Mouse (Mus musculus) forelimb bud, embryonic 11.5 days (tissue): ENCODE results near the gene Rnf212b.

Experiments
- DNase-seq: peaks from one replicate; pipeline ENCODE4 v3.0.0-alpha.2; 2012; ENCODE audit warnings: low read depth, low spot score

Gene Rnf212b

DNA sequence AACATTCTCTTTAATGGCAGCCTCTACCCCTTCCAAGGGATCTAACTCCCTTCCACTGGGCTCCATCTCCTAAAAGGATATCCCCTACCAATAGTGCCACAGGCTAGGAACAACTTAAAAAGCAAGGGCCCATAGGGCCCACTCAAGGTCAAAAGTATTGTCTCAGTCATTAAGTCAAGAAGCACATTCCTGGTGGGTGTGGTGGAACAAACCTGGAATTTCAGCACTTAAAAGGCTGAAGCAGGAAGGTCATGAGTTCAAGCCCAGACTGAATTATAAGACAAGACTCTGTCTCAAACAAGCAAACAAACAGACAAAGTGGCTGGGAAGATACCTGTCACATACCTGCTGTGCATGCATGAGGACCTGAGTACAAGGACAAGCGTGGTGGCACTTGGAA is 18.0 kb upstream of the Rnf212b start:
- DNase-seq, result no peak

DNA sequence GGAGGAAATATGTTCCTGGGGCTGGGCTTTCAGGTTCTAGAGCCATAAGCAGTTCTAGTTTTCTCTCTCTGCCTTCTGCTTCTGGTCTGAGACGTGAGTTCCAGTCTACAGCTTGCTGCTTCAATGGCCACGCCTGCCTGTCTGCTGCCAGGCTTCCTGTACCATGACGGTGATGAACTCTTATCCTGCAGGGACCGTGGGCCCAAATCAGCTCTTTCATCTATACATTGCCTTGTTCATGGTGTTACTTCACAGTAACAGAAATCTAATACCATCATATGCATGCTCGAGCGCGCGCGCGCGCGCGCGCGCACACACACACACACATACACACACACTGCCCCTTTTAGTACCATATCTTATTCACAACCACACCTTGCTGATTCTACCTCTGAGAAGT is 17.2 kb upstream of the Rnf212b start:
- DNase-seq, result no peak

DNA sequence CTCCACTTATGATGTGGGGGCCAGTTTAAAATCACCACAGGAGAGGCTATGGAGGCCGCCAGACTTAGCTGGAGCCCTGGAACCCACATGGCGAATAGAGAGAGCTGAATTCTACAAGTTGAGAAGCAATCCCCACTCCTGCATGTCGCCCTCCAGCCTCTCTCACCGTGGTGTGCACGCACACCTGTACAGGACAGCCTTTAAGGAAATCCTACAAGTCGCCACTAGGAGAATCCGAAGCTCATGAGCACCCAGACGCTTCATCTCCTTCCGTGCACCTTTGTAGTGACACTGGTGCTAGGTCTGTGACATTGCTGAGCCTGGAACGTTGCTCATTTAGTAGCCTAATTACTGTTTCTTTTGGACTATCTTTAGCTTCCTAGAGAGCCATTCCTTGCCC is 14.3 kb upstream of the Rnf212b start:
- no peak for DNase-seq

DNA sequence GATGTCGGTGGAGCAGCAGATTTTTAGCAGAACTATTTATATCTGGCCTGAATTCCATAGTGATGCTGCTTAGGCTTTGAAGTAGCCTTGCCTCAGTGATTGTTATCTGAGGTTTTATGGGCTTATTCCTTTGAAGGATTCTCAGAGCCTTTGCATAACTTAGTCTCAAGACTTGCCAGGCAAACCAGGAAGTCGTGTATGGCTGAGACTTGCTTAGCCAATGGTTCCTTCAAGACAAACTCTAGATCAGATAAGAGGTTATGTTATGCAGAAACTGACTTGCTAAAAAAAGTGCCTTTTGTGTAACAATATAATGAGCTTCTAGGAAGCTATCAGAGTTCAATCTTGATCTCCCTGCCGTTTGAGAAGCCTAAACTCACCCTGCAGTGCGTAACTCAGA is 11.5 kb upstream of the Rnf212b start:
- DNase-seq, result no peak

DNA sequence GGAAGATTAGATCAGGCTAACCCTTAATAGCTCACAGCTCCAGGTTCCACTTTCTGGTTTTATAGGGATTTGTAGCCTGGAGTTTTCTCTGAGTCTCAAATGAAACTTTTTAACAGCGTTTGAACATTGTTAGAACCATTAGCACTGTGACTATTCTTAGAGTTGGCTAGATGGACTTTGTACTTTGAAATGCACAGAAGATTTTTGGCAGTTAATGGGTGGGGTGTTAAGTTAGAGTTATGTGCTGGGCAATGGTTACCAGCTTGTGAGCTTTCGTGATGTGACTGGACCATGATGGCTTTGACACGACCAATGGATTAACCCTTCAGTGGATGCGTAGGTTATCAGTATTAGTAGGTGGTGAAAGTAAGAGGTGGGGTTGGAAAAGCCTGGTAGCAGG is 7.8 kb upstream of the Rnf212b start:
- no peak for DNase-seq

DNA sequence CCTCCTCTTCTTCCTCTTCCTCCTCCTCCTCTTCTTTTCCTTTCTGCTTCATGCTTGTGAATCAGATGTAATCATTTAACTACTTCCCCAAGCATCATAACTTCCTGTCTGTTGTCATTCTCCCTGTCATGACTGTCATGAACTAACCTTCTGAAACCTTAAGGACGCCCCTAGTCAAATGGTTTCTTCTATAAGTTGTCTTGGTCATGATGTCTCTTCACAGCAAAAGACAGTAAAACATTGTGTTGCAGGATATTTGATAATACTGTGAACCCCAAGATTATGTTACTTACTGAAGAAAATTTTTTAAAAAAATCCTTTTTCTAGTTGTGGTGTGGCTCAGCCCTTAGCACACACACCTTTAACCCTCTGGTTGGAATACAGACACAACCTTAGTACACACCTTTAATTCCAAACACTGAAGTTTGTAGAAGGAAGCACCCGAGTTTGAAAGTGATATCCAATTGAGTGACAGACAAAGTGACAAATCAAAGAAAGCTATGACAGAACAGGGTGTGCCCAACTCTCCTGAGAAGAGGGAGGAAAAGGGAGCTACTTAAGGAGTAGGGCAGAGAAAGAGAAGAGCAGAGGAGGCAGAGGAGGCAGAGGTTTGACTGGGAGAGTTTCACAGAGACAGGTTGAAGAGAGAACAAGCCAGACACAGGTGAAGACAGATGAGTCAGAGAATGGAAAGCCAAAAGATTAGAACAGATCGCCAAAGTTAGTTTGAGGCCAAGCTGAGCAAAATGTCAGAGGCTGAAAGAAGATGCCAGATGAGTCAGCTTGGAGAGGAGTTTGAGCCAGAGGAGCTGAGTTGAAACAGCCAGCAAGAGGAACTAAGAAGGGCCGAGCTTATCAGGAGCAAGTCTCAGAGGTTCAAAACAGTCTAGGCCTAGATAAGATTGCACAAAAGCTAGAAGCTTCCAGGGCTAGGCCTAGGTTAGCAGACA is 4.9 kb upstream of the Rnf212b start:
- no peak for DNase-seq

DNA sequence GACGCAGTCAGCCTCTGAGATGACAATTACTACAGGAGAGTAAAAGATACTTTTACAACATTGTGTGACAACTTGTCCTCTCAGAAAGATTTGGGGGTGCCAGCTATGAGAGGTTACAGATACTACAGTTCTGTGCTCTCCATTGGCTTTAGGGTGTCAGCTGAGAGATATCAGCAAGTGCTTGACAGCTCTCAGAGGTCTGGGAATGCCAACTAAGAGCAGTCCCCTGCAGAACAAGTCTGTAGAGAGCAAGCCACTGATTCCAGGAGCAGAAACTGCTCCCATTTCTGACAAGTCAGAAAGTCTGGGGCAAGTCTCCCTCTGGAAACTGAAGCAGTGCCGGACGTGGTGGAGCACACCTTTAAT is 4.3 kb upstream of the Rnf212b start:
- no peak for DNase-seq

DNA sequence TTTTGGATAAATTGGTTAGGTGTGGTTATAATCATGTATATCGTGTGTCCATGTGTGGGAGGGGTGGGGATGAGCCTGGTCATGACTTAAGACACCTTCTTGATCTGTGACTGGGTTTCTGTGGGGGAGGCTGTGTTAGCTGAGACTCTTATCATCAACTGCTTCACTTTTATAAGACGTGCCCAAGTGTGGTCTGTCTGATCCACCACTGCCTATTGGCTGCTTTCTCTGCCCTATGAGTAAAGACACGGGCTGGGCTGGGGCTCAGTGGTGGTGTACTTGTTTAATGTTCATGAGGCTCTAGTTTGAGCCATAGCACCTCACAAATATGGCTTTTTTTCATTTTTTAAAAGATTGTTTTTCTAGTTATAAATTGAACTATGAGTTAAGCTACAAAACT is 1.8 kb downstream of the Rnf212b start:
- DNase-seq, result no peak

DNA sequence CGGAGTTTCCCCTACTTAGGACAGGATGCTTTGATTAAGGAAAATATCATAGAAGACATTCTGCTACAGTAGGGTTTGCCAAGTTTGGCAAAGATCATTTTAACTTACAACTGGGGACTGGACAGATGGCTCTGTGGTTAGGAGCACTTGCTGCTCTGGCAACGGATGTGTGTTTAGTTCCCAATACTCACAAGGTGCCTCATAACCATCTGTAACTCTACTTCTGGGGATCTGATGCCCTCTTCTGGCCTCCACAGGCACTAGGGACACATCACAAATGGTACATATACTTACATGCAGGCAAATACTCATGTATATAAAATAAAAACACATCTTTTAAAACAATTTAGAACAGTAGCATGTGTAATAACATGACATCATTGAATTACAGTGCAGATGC is 3.9 kb downstream of the Rnf212b start:
- DNase-seq, result peak; percentile 11

DNA sequence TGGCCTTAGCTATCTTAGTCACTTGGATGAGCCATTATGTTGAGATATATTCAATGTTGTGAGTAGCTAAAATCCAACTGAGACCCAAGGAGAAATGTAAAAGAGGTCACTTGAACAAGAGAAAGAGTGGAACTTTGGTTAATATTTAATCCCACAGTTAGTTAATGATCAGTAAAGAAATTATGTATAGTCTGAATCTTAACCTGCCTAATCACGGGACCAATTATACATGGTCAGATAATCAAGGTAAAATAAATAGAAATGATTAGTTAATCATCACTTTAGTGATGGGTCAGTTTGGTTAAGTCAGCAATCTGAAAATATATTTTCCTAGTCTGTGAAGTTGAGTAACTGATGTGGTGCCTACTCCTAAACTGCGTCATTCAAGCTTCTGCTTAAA is 8.4 kb downstream of the Rnf212b start:
- DNase-seq, result no peak

DNA sequence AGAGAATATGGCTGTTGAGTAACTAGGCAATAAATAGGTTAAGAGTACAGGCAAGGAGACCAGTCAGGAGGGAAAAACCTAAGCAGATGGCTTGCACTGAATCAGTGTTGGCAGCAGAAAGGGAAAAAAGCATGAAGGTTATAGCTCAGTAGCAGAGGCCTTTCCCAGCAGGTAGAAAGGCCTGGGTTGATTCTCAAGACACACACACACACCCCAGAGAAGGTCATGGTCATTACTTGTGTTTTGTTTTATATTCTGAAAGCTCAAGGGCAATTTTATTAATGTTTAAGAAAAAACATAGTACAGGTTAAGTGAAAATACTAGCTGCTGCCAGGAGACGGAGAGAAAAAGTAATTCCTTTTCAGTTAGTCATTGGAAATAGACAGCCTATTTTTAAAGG is 9.8 kb downstream of the Rnf212b start:
- no peak for DNase-seq

DNA sequence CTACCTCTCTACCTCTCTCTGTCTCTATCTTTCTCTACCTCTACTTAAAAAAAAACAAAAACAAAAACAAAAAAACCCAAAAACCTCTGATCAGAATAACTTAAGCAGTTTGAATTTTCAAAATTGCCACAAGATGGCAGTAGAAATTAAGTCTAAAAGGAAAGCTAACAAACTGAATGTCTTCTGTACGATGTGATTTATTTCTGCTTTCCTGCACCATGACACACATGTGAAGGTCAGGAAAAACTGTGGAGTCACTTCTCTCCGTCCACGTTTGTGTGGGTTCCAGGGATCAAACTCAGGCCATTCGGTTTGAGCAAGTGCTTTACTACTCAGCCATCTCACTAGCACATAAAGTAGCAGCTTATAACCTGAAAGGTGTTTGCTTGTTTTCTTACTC is 29.5 kb downstream of the Rnf212b start:
- peak; percentile 61 for DNase-seq

DNA sequence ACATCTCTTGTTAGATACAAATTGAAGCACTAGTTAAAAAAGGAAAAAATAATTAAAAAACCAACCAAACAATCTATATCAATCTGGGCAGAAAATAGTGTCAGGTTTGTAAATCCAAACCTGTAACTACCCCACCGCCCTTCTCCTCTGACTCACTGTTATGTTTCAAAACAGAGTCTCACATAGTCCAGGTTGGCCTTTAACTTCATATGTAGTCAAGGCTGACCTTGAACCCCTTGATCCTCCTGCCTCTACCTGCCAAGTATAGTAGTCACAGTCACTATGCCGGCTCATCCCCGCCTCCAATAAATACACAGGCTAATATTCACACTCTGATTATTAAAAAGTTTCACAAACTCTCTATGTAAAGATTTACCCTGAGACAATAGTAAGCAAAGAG is 41.8 kb downstream of the Rnf212b start:
- no peak for DNase-seq

DNA sequence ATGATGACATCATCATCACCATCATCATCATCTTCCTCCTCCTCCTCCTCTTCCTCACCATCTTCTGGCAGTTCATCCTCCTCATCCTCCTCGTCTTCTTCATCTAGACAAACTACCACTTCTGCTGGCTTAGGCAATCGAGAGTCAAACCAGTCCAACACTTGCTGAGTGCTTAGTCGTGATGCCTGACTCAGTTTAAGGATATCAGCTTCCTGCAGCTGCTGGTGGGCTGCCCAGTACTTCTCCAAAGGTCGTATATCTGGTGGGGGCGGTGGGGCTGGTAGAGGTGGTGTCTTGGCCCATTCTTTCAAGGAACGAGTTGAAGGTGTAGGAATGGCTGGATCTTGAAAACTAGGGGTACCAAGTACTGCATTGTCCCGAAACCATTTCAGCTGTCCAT is 42.8 kb downstream of the Rnf212b start:
- no peak for DNase-seq

DNA sequence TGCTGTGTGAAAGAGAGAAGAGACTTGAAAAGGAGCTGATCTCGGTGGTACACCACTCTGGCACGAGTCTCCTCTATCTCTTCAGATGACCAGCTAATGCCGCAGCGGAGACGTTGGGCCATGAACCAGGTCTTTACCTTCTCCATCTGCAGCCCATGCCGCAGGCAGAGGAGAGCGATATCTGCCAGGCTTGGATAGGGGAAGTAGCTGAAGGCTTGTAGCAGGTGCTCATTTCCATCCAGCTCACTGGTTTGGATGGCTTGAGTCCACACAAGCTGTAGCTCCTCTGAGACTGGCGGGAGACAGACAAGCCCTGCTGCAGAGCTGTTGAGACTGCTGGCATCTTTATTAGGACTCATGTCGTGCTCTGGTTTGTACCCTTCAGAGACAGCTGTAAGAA is 44.0 kb downstream of the Rnf212b start:
- no peak for DNase-seq

DNA sequence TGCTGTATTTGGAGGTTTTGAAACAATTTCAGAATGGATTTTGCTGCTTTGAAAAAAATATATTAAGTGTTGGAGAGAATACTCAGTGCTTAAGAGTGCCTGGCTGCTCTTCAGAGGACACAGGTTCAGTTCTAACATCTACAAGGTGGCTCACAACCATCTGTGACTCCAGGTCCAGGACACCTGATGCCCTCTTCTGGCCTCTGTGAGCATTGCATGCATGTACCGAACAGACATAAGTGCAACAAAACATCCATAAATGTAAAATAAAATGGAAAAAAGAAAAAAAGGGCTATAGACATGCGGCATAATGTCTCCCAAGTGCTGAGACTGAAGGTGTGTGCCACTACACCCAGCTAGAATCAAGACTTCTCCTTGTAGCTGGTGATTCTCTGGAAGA is 46.6 kb downstream of the Rnf212b start:
- DNase-seq, result peak; percentile 53

DNA sequence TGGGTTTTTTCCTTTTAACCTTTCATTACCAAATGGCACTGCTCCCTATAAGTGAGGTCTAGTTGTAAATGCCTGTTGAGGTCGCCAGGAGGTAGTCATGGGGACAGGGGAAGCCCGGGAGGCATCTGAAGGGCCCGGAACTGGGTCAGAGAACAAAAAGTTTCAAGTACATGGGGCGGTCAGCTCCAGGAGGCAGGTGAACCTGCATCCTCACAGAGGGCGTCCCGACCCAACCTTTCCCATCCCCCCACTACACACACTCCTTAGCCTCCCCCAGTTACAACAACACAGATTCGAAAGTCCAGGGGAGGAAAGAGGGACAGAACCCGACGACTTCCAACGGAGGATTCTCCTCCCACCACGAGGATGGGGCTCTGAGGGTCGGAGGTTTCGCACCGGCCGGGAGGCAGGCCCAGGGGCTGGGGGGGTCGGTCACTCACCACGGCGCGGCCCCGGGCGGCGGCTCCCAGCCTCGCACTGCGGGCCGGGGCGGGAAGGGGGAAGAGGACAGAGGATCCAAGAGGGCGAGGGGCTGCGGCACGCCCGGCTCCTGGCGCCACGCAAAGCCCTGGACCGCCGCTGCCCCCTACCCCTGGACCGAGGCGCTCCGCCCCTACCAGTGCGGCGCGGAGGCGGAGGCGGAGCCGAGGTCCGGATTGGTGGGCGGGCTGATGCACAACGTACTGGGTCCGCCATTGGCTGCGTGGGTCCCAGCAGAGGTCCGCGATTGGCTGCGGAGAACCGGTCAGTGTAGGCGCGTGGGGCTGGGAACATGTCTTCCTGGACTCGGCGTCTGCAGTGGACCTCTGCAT is 49.8 kb downstream of the Rnf212b start:
- DNase-seq, result peak; percentile 91

DNA sequence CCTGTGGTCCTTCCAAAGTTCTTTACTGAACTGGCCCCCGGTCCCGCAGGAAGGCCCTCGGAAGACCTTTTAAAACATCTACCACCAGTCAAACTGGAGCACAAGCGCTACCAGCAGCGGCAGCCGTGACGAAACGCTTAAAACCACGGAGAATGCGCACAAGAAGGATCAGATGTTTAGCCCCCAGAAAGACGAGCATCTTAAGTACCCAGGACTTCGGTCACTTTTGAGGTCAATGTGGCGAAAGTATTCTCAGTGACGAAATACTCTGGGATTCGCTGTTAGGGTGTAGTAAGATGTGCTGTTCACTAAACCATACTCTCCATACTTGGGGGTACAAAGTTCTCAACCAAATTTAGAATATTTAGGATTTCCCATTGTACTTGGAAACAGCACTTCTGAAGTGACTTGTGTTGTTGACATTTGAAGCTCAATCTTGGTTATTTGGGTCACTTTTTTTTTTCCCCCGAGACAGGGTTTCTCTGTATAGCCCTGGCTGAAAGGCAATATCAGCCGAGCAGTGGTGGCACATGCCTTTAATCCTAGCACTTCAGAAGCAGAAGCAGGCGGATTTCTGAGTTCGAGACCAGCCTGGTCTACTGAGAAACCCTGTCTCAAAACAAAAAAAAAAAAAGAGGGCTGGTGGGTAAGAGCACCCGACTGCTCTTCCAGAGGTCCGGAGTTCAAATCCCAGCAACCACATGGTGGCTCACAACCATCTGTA is 50.5 kb downstream of the Rnf212b start:
- DNase-seq, result no peak

DNA sequence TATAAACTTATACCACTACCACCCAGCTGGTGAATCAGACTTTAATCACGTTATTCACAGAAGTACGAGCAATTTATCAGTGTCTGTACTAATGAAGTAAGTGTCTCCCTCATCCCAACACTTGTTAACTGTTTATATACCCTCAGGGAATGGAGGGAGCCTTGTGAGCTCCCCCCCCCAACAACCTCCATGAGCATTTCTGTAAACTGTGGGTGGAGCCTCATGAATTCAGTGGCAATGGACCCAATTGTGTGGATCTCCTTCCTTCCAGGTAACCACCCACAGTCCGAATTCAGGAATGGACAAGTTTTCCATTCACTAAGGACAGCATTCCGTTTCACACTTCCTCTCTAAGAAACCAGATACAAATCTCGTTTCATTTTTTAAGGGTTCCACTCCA is 51.7 kb downstream of the Rnf212b start:
- no peak for DNase-seq

DNA sequence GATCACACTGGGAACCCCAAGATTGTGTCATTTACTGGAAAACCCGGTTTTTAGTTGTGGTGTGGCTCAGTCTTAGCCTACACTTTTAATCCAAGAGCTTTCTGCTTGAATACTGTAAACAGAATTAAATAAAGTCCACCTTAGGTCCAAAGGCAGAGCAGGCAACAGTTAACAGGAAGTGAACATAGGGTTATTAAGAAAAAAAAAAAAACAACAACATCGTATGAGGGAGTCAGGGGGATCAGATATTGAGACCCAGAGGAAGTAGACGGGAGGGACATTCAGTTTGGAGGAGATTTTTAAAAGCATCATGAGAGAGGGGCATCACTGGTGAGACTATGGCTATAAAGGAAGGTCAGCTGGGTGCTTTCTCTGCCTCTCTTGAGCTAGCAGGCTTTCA is 52.3 kb downstream of the Rnf212b start:
- DNase-seq, result no peak

DNA sequence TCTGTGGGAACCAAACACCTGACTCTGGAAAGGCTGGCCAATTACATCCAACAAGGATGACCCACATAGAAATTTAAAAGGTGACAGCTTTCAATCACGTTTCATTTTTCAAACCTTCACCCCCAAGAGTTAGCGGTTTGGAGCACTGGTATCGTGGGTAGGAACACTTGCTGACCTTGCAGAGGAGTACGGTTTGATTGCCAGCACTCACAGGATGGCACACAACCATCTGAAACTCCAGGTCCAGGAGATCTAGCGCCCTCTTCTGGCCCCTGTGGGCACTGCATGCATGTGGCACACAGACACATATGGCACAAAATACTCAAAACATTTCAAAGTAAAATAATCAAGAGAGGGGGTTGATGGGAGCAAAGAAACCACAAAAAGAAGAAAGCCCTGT is 53.0 kb downstream of the Rnf212b start:
- DNase-seq, result no peak

DNA sequence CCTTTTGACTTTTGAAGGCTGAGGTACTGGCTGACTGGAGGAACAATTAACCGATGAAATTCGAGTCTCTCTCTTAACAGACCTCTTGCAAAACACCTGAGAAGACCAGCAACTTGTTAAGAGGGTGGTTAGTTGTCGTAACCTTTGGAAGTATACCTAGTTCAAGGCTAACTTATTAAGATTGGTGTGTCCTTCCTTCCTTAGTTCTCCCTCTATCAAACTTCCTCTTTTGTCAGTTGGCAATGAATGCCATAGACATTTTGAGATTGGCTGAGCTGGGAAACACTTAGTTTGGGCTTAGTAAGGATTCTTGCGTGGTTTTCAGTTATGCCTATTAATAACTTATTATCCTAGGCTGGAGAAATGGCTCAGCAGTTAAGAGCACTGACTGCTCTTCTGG is 54.1 kb downstream of the Rnf212b start:
- no peak for DNase-seq
